Mouse (Mus musculus): ENCODE results near the gene Pitx1.

Gene Pitx1

DNA sequence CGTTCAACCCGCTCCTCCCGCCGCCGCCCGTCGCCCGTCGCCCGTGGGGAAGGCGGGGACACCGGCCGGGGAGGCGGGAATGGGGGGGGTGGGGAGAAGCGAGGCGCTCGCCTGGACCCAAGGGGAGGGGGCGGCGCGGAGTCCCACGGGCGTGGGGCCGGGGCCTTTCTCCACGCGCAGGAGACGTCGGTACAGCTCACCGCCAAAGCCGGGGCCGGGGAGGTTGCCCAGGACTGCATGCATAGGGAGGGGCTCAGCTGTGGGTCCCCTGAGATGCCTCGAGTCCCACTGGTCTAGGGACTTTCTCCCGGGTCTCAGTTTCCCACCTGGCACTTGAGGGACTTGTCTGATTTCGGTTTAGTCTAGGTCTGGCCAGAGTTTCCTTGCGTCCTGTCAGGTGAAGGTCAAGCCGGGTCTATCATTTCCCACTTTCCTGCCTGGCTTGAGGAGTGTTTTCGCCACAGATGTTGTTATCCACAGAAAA is at the start of gene Pitx1:
TSS of gene Pitx1 (minus strand) at position 51 of the 484 bp plus-strand sequence.
- peak; percentile 39 for DNase-seq (ENCODE audit: low spot score)

DNA sequence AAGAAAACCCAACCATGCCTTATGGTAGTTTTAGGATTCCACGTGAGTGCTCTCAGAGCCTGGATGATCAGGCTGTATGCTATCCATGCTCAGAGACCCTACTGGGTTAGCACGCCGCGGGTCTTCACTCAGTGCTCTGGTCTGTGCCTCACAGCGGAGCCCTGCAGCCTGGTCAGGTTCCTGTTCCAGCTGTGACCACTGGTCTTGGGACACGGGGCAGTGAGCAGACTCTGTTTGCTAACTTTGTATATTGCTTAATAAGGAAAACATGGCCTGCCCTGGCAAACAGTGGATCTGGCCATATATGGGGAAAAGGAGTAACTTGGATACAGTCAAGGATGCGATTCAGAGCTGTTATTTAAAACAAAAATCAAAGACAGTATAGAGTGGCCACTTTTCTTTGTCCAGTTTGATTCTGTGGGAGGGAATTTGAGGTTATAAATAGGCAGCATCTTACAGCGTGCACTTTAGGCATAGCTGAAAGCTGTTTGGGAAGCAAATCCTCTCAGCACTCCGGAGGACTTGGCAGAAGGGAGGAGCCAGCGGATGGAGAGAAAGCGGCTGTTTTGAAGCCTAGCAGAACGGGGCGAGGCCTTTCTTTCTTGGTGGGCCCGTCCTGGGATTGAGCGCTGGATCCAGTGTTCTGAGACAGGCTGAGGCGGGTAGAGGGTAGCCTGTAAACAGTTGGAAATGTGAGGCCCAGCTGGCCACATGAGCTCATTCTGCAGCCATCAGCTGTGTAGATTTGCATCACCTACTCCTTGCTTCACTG is 45.6 kb upstream of the Pitx1 start:
- DNase-seq (ENCODE audit: low spot score): no peak

DNA sequence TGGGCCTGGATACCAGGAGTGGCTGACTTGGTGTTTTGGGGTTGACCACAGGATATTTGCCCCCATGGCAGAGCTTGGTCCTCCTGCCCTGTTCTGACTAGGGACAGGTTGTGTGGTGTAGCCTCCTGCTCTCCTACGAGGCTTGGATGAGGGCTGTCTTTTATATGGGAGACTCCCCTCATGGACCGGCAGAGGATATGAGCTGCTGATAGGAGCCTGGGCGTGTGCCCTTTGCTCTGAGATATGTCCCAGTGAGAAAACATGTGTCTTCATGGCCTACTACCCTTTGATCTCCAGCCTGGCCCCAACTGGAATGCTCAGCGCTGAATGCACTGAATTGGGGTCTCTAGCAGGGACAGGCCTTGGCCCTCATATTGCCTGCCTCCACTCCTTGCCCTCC is 42.4 kb upstream of the Pitx1 start:
- DNase-seq (ENCODE audit: low spot score): no peak

DNA sequence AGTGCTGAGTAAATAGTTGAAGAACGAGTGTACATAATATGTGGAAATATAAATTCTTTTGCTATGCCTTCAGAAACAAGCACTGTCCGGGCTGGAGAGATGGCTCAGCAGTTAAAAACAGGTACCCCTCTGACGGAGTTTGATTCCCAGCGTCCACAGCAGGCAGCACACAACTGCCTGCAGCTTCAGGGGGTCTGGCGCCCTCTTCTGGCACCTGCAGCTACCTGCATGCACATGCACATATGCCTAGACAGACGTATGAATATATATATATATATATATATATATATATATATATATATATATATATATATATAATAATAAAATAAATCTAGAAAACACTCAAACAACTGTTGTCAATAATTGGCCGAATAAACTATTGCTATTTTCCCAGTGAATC is 35.4 kb upstream of the Pitx1 start:
- DNase-seq (ENCODE audit: low spot score): no peak

DNA sequence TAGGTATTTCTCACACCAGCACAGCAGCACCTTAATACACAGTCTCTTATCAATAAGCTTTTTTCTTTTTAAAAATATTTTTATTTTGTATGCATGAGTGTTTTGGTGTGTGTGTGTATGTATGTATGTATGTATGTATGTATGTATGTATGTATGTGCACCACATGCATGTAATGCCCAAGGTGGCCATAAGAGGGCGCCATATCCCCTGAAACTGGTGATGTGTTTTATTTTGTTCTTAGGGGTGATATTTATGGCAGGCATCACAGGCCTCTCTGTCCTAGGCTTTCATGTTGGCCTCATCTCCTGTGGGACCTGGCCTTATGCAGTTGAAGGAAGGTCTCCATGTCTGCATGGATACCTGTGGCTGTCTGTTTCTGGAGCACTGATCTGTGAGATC is 34.0 kb upstream of the Pitx1 start:
- DNase-seq (ENCODE audit: low spot score): no peak

DNA sequence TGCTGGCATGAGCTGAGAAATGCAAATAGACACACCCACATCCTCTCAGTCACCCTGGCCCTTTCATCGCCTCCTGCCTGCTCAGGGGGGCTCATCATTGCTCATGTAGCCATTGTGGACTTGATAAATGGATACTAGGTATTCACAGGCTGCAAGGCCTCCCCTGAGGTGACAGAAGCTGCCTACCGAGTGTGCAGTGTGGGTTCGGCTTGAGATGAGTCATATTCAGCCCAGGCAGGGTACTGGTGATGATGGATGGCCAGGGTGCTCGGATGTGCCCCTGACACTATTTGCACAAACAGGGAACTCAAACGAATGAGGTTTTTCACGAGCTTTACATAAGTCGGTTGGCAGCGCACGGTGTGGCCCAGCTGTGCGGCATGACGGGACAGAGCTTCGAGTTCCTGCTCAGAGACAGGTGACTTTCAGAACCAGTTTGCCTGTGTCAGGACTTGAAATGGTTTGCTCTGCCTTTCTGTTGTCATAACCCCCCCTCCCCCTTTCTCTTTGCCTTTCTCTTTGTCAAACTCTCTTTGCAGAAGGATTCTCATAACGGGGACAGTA is 31.6 kb upstream of the Pitx1 start:
- no peak for DNase-seq (ENCODE audit: low spot score)

DNA sequence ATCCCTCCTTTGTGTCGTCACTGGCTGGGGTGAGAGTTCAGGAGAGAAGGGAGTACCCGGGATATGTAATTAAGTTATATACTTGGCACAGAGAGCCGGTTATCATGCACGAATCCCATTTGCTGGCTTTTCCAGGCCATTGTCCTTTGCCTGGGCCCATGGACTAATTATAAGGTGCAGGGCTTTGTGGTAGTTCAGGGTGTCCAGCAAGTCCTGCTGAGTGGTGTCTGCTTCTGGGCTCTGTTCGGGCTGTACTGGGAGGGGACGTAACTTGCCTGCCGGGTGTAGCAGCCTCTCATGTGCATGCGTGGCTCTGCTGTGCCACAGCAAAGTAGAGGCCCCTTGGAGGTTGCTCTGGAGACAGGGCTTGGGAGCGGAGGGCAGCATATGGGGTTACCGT is 24.5 kb upstream of the Pitx1 start:
- no peak for DNase-seq (ENCODE audit: low spot score)

DNA sequence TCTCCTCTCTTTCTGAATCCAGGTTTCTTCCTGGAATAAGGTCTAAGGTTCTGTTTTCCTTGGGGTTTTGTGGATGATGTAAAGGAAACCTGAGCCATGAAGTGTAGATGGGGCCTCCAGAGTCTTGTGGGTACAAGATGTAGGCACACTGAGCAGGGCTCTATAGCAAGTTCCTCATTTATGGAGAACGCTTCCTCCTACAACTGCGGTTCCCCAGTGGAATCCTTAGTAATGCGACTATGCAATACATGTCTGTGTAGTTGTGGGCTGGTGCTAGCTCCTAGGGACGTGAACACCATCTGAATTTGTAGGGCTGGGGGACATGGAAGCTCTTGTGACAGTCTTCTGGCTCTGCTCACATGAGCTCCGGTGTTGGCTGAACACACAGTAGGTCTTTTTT is 22.5 kb upstream of the Pitx1 start:
- DNase-seq (ENCODE audit: low spot score): no peak

DNA sequence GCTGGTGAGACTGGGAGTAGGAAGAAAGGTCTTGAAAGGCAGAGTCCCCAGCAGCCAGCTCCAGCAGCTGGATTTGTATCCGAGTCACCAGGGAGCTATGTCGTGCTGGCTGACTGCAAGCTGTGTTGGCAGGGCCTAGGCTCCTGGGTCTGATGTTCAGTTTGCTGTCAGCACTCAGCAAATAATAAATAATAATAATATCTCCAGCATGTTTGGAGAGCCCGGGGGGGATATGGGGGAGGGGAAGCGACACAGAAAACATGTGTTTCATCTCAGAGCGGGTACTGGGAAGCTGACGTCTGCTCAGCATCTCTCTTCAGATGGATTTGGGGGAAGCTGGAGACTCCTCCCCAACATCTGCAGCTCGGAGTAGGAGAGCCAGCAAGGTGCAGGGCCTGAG is 19.8 kb upstream of the Pitx1 start:
- DNase-seq (ENCODE audit: low spot score): peak; percentile 8

DNA sequence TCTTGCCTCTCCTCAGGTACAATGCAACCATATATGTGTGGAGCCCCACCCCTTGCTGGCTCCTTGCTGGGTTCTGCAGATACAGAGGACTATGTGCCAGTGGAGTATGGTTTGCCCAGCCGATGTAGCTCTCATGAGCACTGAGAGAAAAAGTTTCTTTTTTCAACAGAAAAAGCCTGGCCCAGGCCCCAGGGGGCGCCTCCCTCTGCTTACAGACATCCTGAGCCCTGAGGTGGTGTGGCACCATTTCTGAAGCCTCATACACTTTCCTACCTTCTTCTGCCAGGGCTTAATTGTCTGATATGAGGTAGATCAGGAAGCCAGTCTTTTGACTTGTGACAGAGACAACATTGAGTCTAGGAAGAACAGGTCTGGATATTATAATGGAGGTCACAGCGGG is 16.2 kb upstream of the Pitx1 start:
- DNase-seq (ENCODE audit: low spot score): no peak

DNA sequence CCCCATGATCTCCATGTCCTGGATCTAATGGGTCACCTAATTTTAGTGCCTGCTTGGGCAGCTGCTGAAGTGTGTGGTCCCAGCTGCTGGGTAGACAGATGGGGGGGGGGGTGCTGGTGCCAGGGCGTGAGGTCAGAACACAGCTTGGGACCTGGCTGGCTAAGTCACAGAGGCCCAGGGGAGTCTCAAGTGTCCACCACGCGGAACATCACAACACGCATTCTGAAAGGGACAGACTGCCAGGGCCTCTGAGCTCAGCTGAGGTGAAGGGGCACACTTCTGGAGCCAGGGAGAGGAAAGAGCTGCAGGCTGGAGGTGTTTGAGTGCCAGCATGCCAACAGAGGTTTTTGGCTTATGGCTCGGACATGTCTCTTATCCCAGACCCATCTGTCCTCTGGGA is 14.7 kb upstream of the Pitx1 start:
- no peak for DNase-seq (ENCODE audit: low spot score)

DNA sequence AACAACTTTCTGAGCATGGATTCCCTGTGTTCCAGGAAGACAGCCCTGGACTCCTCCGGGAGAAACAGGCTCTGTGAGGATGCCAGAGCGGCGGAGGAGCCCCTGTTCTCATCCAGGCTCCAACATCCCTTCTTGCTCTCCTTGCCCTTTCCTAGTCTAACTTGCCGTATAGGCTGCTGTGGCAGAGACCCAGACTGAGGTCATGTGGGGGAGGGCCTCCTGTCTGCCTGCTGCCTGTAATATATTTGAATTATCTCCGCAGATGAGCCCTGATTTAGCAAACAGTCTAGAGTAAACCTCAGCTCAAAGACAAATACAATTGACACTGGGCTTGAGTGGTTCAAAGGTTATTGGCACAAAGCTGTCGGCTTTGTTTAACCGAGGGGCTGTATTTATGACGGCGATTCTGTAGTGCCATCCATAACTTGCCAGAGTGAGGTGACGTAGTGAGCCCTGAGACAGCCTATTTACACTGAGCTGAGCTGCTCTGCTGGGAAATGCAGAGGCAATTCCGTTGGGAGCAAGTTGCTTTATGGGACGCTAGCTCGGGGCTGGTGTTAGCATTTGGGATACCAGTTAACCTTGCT is 12.7 kb upstream of the Pitx1 start:
- DNase-seq (ENCODE audit: low spot score): peak; percentile 59

DNA sequence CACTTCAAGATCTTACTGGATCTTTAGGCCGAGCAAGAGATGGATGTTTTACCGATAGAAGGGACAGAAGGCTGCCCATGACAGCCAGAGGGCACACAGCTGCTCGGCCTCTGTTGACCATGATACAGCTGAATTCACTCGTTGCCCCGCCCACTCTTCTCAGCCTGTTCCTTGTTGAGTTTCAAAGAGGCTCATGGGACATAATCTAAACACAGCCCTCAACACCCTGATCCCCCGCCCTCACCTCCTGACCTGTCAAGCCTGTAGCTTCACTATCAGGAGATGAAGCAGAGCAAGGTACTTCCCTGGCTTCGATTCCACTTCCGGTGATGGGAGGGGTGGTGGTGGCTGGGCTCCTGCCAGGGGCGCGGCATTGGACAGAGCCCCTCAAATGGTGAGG is 11.8 kb upstream of the Pitx1 start:
- DNase-seq (ENCODE audit: low spot score): peak; percentile 80

DNA sequence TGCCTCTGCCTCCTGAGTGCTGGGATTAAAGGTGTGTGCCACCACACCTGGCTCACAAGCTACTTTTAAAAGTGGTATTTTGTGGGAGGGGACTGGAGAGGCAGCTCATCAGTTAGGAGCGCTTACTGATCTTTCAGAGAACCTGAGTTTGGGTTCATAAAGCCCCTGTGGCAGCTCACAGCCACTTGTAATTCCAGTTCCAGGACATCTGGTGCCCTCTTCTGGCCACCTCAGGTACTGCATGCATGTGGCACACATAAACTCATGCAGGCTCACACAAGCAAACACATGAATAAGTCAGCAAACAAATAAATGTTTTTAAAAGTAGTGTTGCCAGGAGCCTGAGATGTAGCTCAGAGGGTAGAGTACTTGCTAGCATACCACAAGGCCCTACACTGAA is 7.7 kb upstream of the Pitx1 start:
- DNase-seq (ENCODE audit: low spot score): peak; percentile 18

DNA sequence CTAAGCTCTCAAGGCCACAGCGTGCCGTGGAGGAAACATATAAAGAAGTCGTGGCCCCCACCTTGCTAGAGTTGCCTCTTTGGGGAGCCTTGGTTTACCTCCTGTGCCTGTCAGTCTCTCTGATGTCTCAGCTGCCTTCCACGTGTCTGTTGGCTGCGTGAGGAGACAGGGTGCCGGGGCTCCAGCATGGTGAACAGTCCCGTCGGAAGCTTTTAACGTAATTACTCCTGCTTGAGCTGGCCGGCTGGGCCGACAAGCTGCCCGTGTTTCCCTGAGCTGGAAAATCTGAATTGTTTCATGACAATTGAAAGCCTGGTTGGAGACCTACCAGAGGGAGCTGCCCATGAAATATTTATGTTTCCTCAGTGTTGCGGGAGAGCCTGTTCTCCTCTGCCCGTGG is 4.2 kb upstream of the Pitx1 start:
- peak; percentile 42 for DNase-seq (ENCODE audit: low spot score)

DNA sequence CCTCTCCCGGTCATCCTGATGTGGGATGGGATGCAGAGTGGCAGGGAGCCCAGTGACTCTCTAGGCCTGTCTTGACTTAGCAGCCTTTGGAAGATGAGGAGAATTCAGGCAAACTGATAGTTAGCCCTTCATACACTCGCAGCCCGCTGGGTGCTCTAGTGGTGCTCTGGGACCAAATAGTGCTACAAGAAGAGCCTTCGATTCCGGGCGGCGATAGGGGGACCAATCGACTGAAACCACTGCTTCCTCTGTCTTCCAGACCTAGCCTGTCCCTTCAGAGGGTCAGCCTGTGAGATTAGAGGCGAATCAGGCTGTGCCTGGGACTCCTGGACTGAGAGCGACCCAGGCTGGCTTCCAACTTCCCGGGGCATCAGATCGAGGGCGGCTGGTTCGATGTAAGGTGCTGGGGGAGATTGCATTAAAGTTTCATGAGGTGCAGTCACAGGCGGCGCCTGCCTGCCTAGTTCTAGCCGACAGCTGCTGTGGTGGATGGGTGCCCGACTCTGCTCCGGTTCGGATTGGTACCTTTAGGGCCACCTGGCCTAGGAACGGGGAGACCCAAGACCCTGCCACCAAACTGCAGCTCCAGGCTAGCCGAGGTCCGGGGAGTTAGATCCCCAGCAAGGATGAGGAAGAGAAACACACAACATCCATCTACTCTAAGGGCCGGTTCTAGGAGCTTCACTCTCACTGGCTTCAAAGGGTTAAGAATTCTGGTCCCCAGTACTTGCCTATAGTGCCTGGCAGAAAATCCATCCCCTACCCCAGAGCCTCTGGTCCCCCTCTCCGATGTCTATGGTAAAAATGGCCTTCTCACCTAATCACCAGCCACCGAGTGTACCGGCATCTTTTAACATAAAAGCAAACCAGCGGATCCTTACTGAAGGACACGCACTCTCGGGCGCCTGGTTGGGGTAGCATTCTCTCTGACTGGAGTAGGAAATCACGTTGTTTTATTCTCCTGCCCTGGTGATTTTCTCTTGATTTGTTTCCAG is 1.1 kb upstream of the Pitx1 start:
- DNase-seq (ENCODE audit: low spot score): peak; percentile 58

DNA sequence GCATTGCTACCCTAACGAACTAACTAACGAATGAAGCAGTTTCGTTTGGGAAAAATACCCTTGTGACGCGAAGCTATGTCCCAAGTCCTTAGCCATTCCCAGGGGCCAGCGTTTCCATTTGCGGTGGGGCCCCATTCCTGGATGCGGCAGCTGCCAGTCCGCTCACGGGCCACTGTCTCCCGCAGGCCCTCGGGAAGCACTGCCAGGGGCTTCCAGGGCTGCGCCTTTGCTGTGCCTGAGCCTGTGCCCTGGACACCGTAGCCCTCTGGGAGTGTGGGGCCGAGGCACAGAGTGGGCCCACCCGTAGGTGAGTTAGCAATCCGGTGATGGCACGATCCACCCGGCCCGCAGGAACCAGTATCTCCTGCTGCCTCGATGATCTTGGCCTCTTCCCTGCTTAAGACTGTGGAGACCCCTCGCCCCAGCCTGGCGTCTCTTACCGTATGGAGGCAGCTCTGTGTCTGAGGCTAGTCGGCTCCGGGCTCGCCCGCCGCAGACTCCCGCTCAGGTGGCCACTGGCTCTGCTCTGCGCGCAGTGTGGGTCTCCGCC is 369 bp downstream of the Pitx1 start:
- DNase-seq (ENCODE audit: low spot score): peak; percentile 64

DNA sequence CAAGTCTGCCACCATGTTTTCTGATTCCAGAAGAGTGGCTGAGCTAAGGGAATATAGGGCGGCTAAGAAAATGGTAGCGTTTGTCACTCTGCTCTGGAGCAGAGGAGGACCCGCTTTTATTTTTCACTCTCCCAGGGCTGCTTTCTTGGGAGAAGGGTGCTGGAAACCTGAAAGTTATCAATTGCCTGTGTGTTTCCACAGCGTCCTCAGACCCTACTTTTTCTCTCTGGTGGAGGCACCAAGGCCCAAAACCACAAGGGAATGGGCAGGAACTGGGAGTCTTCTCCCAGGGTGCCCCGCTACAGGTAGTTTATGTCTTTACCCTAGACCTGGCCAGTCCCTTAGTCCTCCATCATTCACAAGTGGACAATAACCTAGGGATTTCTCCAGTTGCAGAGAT is 1.3 kb downstream of the Pitx1 start:
- no peak for DNase-seq (ENCODE audit: low spot score)

DNA sequence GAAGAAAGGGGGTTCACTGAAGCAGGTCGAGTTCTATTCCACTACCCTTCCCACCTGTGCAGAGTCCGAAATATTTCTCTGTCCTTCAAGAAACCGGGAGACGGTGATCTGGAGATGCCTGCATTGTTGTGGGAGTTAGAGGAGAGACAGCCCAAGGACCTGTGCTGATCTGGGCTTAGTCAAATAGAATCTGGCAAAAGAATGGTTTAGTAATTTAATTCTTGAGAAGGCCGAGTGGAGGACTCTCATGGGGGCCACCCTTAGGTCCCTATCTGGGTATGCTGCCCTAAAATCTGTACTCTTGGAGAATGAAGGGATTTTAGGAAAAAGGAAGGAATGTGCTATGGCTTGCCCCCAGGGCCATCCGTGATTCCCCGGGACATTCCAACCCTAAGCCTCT is 2.1 kb downstream of the Pitx1 start:
- peak; percentile 33 for DNase-seq (ENCODE audit: low spot score)

DNA sequence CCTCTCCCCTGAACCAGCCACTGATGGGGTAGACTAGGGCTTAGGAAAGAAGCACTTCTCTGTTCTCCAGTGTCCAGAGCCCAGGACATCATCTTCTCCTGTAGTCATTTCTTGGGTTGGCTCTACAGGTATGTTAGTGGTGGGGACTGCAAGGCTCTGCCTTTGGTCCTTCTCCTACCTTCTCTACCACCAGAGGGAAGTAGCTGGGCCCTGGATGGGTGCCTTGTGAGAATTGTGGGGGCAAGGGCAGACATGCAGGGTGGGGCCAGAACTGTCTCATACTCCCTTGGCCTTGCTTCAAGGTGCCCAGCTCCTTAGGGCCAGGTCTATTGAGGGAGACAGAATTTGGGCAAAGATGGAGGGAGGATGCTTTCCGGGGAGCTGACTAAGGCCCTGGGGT is 3.4 kb downstream of the Pitx1 start:
- no peak for DNase-seq (ENCODE audit: low spot score)

DNA sequence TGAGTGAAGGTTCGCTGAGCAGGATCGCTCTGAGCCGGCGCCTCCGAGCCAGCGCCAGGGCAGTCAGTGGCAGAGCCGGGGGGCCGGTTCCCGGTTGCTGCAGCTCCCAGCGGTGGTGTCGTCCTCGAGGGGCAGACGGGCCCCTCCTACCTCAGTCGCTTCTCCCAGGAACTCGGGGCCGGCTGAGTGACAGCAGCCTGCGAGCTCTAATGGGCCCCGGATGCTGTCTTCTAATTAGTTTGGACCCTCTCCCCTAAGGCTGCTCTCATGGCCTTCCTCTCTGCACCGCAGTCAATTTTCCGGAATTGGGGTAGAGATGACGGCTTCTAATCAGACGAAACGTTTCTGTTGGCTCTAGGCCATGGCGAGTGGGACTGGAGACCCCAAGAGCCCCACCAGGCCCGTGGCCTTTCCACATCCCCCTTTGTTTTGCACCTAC is 4.3 kb downstream of the Pitx1 start:
- DNase-seq (ENCODE audit: low spot score): peak; percentile 49
